Mouse (Mus musculus): Measurements from ENCODE around the gene Cmpk1.

- TF ChIP-seq CTCF (IDR thresholded peaks at IDR 0.05; ENCODE audit: low read depth) (no peak), EP300 (IDR thresholded peaks at IDR 0.05; ENCODE audit: low read depth) (no peak)
These were observed 49.5 kb downstream of the Cmpk1 start for GRCm38 (mm10) chr4:114937459-114938047.

Data from liver, postnatal 0 days (tissue).